Mouse (Mus musculus) testis, postnatal 14 days (tissue): Measurements from ENCODE around the gene Zfp213.
"Not testable (repeated sequence)": the region's sequence is repeated elsewhere in the genome, so short reads cannot be mapped to it uniquely, and the experiment has no call there.

Source experiments
- DNase-seq: peaks from one replicate; pipeline ENCODE4 v3.0.0; 2021; ENCODE audit warnings: low spot score

The Zfp213 gene

GRCm38 (mm10) chr17:23563595-23564367 lies at the start of gene Zfp213:
TSS of gene Zfp213 (minus strand) at chr17:23564238.
- peak; percentile 94 for DNase-seq

DNA sequence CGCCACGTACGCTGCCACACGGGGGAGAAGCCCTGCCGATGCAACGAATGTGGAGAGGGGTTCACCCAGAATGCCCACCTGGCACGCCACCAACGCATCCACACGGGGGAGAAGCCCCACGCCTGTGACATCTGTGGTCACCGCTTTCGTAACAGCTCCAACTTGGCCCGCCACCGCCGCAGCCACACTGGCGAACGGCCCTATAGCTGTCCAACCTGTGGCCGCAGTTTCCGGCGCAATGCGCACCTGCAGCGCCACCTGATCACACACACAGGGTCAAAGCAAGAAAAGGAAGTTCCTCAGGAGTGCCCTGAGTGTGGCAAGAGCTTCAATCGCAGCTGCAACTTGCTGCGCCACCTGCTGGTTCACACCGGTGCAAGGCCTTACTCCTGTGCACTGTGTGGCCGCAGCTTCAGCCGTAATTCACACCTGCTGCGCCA lies 46.3 kb upstream of the Zfp213 start:
- DNase-seq: peak; percentile 68

GRCm38 (mm10) chr17:23609612-23610011 lies 45.6 kb upstream of the Zfp213 start:
- no peak for DNase-seq

- no peak for DNase-seq
Observed at GRCm38 (mm10) chr17:23605220-23605619, 41.2 kb upstream of the Zfp213 start.

DNA sequence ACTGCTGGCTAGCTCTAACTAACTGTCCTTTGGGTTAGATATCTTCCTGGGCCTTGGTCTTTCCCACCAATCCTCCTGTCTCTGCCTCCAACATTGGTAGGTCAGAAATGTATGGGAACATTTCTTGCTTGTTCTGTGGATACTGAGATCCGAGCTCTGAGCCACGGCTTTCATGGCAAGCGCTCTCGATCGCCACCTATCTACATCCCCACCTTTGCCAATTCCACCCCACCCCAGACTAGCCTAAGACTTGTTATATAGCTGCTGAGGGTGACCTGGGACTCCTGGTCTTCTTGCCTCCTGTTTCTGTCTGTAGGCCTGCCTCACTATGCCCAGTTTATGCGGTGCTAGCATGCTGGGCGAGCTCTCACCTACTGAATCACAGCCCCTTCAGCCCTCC lies 40.4 kb upstream of the Zfp213 start:
- DNase-seq: no peak

- DNase-seq: no peak
Observed at GRCm38 (mm10) chr17:23603542-23603941, 39.5 kb upstream of the Zfp213 start.

GRCm38 (mm10) chr17:23603077-23603476 lies 39.0 kb upstream of the Zfp213 start:
- DNase-seq: no peak

- no peak for DNase-seq
Observed at GRCm38 (mm10) chr17:23601836-23602585, 38.0 kb upstream of the Zfp213 start.

- DNase-seq: no peak
Observed at GRCm38 (mm10) chr17:23600641-23601622, 36.9 kb upstream of the Zfp213 start, which contains the start of gene Zscan10. TSS of gene Zscan10 (plus strand) at chr17:23600856.

- no peak for DNase-seq
Observed at GRCm38 (mm10) chr17:23599605-23600063, 35.6 kb upstream of the Zfp213 start.

- peak; percentile 89 for DNase-seq
Observed at GRCm38 (mm10) chr17:23598582-23599552, 34.8 kb upstream of the Zfp213 start, which contains the start of gene Zfp13. TSS of gene Zfp13 (minus strand) at chr17:23599487.

DNA sequence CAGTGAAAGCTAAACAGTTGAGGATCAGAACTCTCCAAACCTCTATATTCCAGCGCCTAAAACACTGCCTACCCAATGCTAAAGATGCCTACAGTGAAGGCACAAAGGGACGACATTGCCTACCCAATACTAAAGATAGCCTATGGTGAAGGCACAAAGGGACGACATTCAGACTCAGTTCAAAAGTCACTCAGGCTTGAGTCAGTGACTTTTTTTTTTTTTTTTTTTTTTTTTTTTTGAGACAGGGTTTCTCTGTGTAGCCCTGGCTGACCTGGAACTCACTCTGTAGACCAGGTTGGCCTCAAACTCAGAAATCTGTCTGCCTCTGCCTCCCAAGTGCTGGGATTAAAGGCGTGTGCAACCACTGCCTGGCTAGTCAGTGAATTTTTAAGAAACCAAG lies 31.1 kb upstream of the Zfp213 start:
- DNase-seq: not testable (repeated sequence)

DNA sequence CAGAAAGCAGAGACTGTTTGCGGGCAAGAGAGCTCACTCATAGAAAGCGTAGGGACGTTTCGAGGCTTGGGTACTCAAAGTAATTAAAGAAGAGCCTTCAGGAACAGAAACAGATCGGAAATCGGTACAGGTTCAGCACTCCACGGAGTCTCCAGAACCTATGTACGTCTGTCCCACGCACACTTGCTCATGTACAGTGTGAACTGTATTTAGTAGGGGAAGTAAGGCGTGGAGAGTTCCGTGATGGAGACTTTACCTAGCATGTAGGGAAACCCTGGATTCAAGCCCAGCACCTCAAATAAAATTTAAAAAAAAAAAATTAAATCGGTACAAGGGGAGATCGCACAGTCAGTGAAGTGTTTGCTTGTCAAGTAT lies 28.9 kb upstream of the Zfp213 start:
- no peak for DNase-seq

- peak; percentile 96 for DNase-seq
Observed at GRCm38 (mm10) chr17:23592208-23592925, 28.3 kb upstream of the Zfp213 start.

GRCm38 (mm10) chr17:23587253-23587652 lies 23.2 kb upstream of the Zfp213 start:
- no peak for DNase-seq

GRCm38 (mm10) chr17:23585721-23586491 lies 21.9 kb upstream of the Zfp213 start:
- DNase-seq: peak; percentile 78

GRCm38 (mm10) chr17:23584786-23585185 lies 20.7 kb upstream of the Zfp213 start:
- DNase-seq: no peak

DNA sequence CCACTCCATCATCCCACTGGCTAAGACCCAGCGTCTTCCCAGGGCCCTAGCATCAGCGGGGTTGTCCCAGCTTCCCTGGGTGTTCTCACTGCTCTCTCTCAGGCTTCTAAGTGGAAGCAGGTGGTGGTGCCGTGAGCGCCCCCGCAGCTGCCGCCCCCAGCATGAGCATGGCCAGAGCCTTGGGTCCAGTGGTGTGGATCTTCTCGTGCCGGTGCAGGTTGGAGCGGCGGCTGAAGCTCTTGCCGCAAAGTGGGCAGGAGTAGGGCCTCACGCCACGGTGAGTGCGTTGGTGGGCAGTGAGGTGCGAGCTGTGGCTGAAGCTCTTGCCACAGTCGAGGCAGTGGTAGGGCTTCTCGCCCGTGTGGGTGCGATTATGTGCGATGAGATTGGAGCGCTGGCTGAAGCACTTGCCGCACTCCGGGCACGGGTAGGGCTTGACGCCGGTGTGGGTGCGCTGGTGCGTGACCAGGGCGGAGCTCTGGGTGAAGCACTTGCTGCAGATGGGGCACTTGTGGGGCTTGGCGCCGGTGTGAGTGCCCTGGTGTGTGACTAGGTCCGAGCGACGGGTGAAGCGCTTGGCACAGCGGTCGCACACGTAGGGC lies 12.0 kb upstream of the Zfp213 start:
- DNase-seq: no peak

- DNase-seq: no peak
Observed at GRCm38 (mm10) chr17:23574130-23574529, 10.1 kb upstream of the Zfp213 start.
